Mouse (Mus musculus) adrenal gland, adult 8-10 months (tissue): Measurements from ENCODE around the gene Fgfr2. TPM values are rescaled to one million over a fixed set of nuclear protein-coding genes. Genes with fewer than 3 reads are reported as not detected.

Experiments used
- DNase-seq: peaks from one replicate; pipeline ENCODE4 v3.0.0; 2022
- total RNA-seq, 4 experiments: library from RNA; stranded (reverse); gene quantifications; 2 replicates each; pipeline ENCODE4 v1.2.4; 2022

The Fgfr2 gene
- total RNA-seq, 4 experiments from 2014 or later, result 193 to 471 (median 262) TPM

- DNase-seq, result no peak
Measured at GRCm38 (mm10) chr7:132713483-132714126, 409.5 kb downstream of the Fgfr2 start.

GRCm38 (mm10) chr7:132712956-132713355, 410.2 kb downstream of the Fgfr2 start:
- no peak for DNase-seq

GRCm38 (mm10) chr7:132712044-132712708, 411.0 kb downstream of the Fgfr2 start:
- no peak for DNase-seq

GRCm38 (mm10) chr7:132711579-132711978, 411.6 kb downstream of the Fgfr2 start:
- no peak for DNase-seq

- DNase-seq, result no peak
Measured at GRCm38 (mm10) chr7:132705130-132705529, 418.0 kb downstream of the Fgfr2 start.

GRCm38 (mm10) chr7:132704310-132704875, 418.8 kb downstream of the Fgfr2 start:
- DNase-seq, result no peak

- no peak for DNase-seq
Measured at GRCm38 (mm10) chr7:132703515-132704309, 419.4 kb downstream of the Fgfr2 start.

GRCm38 (mm10) chr7:132702492-132703070, 420.6 kb downstream of the Fgfr2 start:
- no peak for DNase-seq

- DNase-seq, result no peak
Measured at GRCm38 (mm10) chr7:132702024-132702423, 421.1 kb downstream of the Fgfr2 start.

- DNase-seq, result no peak
Measured at GRCm38 (mm10) chr7:132701412-132701811, 421.7 kb downstream of the Fgfr2 start.

- DNase-seq, result no peak
Measured at GRCm38 (mm10) chr7:132700107-132700506, 423.0 kb downstream of the Fgfr2 start.

GRCm38 (mm10) chr7:132699639-132700038, 423.5 kb downstream of the Fgfr2 start:
- DNase-seq, result no peak

- DNase-seq, result no peak
Measured at GRCm38 (mm10) chr7:132699165-132699564, 424.0 kb downstream of the Fgfr2 start.

- DNase-seq, result no peak
Measured at GRCm38 (mm10) chr7:132698737-132699136, 424.4 kb downstream of the Fgfr2 start.

GRCm38 (mm10) chr7:132697258-132697796, 425.8 kb downstream of the Fgfr2 start:
- no peak for DNase-seq

- DNase-seq, result no peak
Measured at GRCm38 (mm10) chr7:132693561-132693960, 429.6 kb downstream of the Fgfr2 start.

- DNase-seq, result no peak
Measured at GRCm38 (mm10) chr7:132692719-132693118, 430.4 kb downstream of the Fgfr2 start.

GRCm38 (mm10) chr7:132690716-132691472, 432.3 kb downstream of the Fgfr2 start:
- no peak for DNase-seq

- DNase-seq, result no peak
Measured at GRCm38 (mm10) chr7:132689722-132690121, 433.4 kb downstream of the Fgfr2 start.

GRCm38 (mm10) chr7:132688721-132689120, 434.4 kb downstream of the Fgfr2 start:
- DNase-seq, result no peak

- no peak for DNase-seq
Measured at GRCm38 (mm10) chr7:132687897-132688296, 435.3 kb downstream of the Fgfr2 start.

- no peak for DNase-seq
Measured at GRCm38 (mm10) chr7:132686515-132686914, 436.6 kb downstream of the Fgfr2 start.
